Mouse (Mus musculus): Measurements from ENCODE around the gene Ccdc42. TPM values are rescaled to one million over a fixed set of nuclear protein-coding genes. Genes with fewer than 3 reads are reported as not detected.

Ccdc42 gene
- 0.35 and 0.53 TPM in 2 replicates for polyA plus RNA-seq (2021; fragmentation: Nextera tagmentation)
- long read RNA-seq, experiment 1 = 0 reads
- long read RNA-seq, experiment 2, partial matches to known transcripts = 0 of 2 reads
- long read RNA-seq, experiment 2, other reads (novel, unspliced or antisense) = 0 of 2 reads

GRCm38 (mm10) chr11:68586721-68587120, at the start of gene Ccdc42:
TSS of gene Ccdc42 (plus strand) at chr11:68587021.

GRCm38 (mm10) chr11:68555918-68556584, 30.8 kb upstream of the Ccdc42 start, which contains the start of gene Mfsd6l:
TSS of gene Mfsd6l (plus strand) at chr11:68556186.

Other genes with a start within 250 kb of the Ccdc42 start
- gene Ntn1, start 186.2 kb upstream of the Ccdc42 start, polyA plus RNA-seq (2021; fragmentation: Nextera tagmentation) = 0.25 and 0.49 TPM in 2 replicates
- gene Pik3r5, start 154.9 kb upstream of the Ccdc42 start, polyA plus RNA-seq (2021; fragmentation: Nextera tagmentation) = 0.83 and 1.2 TPM in 2 replicates
- 1.0 and 1.2 TPM in 2 replicates for gene Pik3r6, start 84.0 kb upstream of the Ccdc42 start, polyA plus RNA-seq (2021; fragmentation: Nextera tagmentation)
- 0.06 and 0.24 TPM in 2 replicates for gene Mfsd6l, start 30.8 kb upstream of the Ccdc42 start, polyA plus RNA-seq (2021; fragmentation: Nextera tagmentation)
- 27.4 and 31.9 TPM in 2 replicates for gene Myh10, start 104.5 kb downstream of the Ccdc42 start, polyA plus RNA-seq (2021; fragmentation: Nextera tagmentation)